In genomic region chr3:41353021-41353420, GRCm38 (mm10) we compare ENCODE assay signal across 34 mouse cellular contexts.
"Had no signal": no experiment of that assay in that cellular context is flagged by ENCODE, and none has a peak within 500 bp of the region (broad histone marks: within the 10 kb centered on the region; RNA-seq: fewer than 3 reads in every experiment).

No protein-coding gene starts in this region.

- H3K4me2 ChIP-seq: heart, embryonic 11.5 days; heart, embryonic 12.5 days; heart, embryonic 13.5 days; heart, embryonic 15.5 days; hindbrain, embryonic 12.5 days; hindbrain, embryonic 13.5 days; hindbrain, embryonic 14.5 days; hindbrain, embryonic 15.5 days; intestine, embryonic 15.5 days had no signal

- H3K27me3 ChIP-seq: heart, embryonic 12.5 days; heart, embryonic 13.5 days; heart, embryonic 15.5 days; hindbrain, embryonic 12.5 days; hindbrain, embryonic 13.5 days; hindbrain, embryonic 15.5 days; intestine, embryonic 15.5 days had no signal

- H3K27ac ChIP-seq: heart, embryonic 13.5 days; heart, embryonic 15.5 days; hindbrain, embryonic 10.5 days; hindbrain, embryonic 12.5 days; hindbrain, embryonic 13.5 days; hindbrain, embryonic 14.5 days; hindbrain, embryonic 15.5 days; hindbrain, postnatal 0 days; intestine, embryonic 15.5 days; kidney, postnatal 0 days; layer of hippocampus, adult 2 months; left cerebral cortex, adult 2 months had no signal

- H3K9me3 ChIP-seq: heart, embryonic 12.5 days; heart, embryonic 13.5 days; heart, embryonic 15.5 days; hindbrain, embryonic 10.5 days; hindbrain, embryonic 12.5 days; hindbrain, embryonic 13.5 days; hindbrain, embryonic 15.5 days; intestine, embryonic 15.5 days had no signal

- H3K36me3 ChIP-seq: heart, embryonic 12.5 days; heart, embryonic 13.5 days; heart, embryonic 15.5 days; hindbrain, embryonic 10.5 days; hindbrain, embryonic 12.5 days; hindbrain, embryonic 13.5 days; hindbrain, embryonic 15.5 days; intestine, embryonic 15.5 days had no signal

- H3K9ac ChIP-seq: heart, embryonic 12.5 days; heart, embryonic 13.5 days; heart, embryonic 15.5 days; hindbrain, embryonic 12.5 days; hindbrain, embryonic 13.5 days; hindbrain, embryonic 14.5 days; hindbrain, embryonic 15.5 days; intestine, embryonic 15.5 days had no signal

- H3K4me1 ChIP-seq: hindbrain, embryonic 12.5 days; hindbrain, embryonic 15.5 days; intestine, embryonic 15.5 days had no signal

- H3K4me3 ChIP-seq: heart, embryonic 12.5 days; heart, embryonic 13.5 days; heart, embryonic 15.5 days; hindbrain, embryonic 10.5 days; hindbrain, embryonic 12.5 days; hindbrain, embryonic 13.5 days; hindbrain, embryonic 15.5 days; intestine, embryonic 15.5 days; layer of hippocampus, adult 2 months; left cerebral cortex, adult 2 months had no signal

- ATAC-seq: hindbrain, embryonic 16.5 days; inflammation-experienced regulatory T-cells, adult 6 months; intestine, embryonic 15.5 days; intestine, embryonic 16.5 days; intestine, postnatal 0 days had no signal

- DNase-seq: heart, postnatal 10 days; heart, postnatal 14 days; heart, postnatal 36 days; heart, postnatal 4 days; kidney, adult 11 months; kidney, adult 18-20 months; kidney, adult 2 months; kidney, adult 8-10 months; kidney, adult 9 months; kidney, postnatal 10 days; kidney, postnatal 14 days; kidney, postnatal 25 days; kidney, postnatal 36 days; kidney, postnatal 4 days; layer of hippocampus, adult 9-11 months; layer of hippocampus, postnatal 36 days had no signal
